Mouse (Mus musculus) spleen, adult 2 months (tissue): ENCODE data around the gene Dnajc13. TPM values are rescaled to one million over a fixed set of nuclear protein-coding genes. Genes with fewer than 3 reads are reported as not detected.

ENCODE experiments used
- DNase-seq, 2 experiments: peaks; one replicate each; pipeline versions ENCODE4 v3.0.0 to v3.0.0-alpha.2; 2012 to 2021; ENCODE audit warnings: low spot score in 2 of 2, low read depth in 1 of 2
- H3K27ac ChIP-seq: fragments of 200-500 bp; 2 replicates; pipeline ENCODE4 v1.5.1; 2012; ENCODE audit warnings: low read length, inconsistent platforms; ENCODE audit not compliant: insufficient read depth
- H3K27me3 ChIP-seq: fragments of 200-500 bp; 2 replicates; pipeline ENCODE4 v1.6.1; 2012; ENCODE audit warnings: mild to moderate bottlenecking, moderate library complexity, low read length, inconsistent platforms; ENCODE audit not compliant: control insufficient read depth, insufficient read depth
- H3K36me3 ChIP-seq: fragments of 200-500 bp; 2 replicates; pipeline ENCODE4 v1.6.1; 2012; ENCODE audit warnings: mild to moderate bottlenecking, low read length, inconsistent platforms; ENCODE audit not compliant: control insufficient read depth, insufficient read depth
- H3K4me1 ChIP-seq: fragments of 200-500 bp; 2 replicates; pipeline ENCODE4 v1.6.1; 2011; ENCODE audit warnings: inconsistent platforms; ENCODE audit not compliant: control insufficient read depth, insufficient read depth, insufficient read length
- H3K4me3 ChIP-seq: fragments of 200-500 bp; 2 replicates; pipeline ENCODE4 v1.5.1; 2011; ENCODE audit warnings: mild to moderate bottlenecking, inconsistent platforms; ENCODE audit not compliant: insufficient read depth, insufficient read length; ENCODE audit errors: extremely low read depth
- CTCF ChIP-seq: fragments of 200-500 bp; IDR thresholded peaks from 2 replicates; pipeline ENCODE4 v1.5.1; 2011; ENCODE audit warnings: mild to moderate bottlenecking, inconsistent platforms; ENCODE audit not compliant: insufficient read depth, insufficient read length, insufficient replicate concordance; ENCODE audit errors: extremely low read depth
- POLR2A ChIP-seq: fragments of 200-500 bp; IDR thresholded peaks from 2 replicates; pipeline ENCODE4 v1.6.1; 2011; ENCODE audit warnings: low read depth, low read length, inconsistent platforms
- WGBS: fragments of 180-500 bp; shearing (Covaris S2); methylation state at CpG from one replicate; pipeline ENCODE4 v1.1.7; 2018; 5-methylcytosine and 5-hydroxymethylcytosine counted together
- polyA plus RNA-seq: library from polyadenylated mRNA; depleted of rRNA; stranded (reverse); fragments of >200 nt; gene quantifications from 2 replicates; pipeline ENCODE4 v1.2.3, GENCODE M21; 2012

Gene Dnajc13
- polyA plus RNA-seq, 1 experiment = 32.8 TPM

GRCm38 (mm10) chr9:104189657-104190056 is 73.1 kb downstream of the Dnajc13 start:
- 96% methylated on average over 5 of the region's 5 CpGs for WGBS
- H3K36me3 ChIP-seq = peaks cover 33% of the 10 kb centered on the region
- TF ChIP-seq CTCF (no peak), POLR2A (no peak)
- no peaks in the 10 kb centered on the region for H3K4me1 ChIP-seq
- H3K27me3 ChIP-seq = no peaks in the 10 kb centered on the region
- no peak overlapping the region for H3K27ac ChIP-seq
- no peak overlapping the region for H3K4me3 ChIP-seq
- no peak for DNase-seq

DNA sequence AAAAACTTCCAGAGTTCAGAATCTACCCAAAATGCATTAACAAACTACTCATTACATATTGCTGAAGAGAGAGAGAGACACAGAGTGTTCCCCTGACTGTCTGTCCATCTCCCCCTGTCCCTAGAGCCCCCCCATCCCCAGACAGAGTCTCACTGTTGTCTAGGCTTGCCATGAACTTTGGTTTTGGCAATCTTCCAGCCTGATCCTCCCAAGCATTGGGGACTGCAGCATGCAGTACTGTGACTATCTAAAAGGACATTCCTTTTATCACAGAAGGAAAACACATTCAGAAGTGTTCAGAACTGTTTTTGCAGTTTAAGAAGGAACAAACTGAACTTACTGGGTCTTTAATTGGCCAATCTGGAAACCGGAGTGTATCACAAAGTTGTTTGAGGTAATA is 74.0 kb downstream of the Dnajc13 start:
- Histone ChIP-seq H3K4me3 (no peak overlapping the region), H3K4me1 (no peaks in the 10 kb centered on the region), H3K27me3 (no peaks in the 10 kb centered on the region), H3K36me3 (peaks cover 33% of the 10 kb centered on the region), H3K27ac (no peak overlapping the region)
- 87% methylated on average over 1 of the region's 1 CpGs for WGBS
- no peak for DNase-seq
- TF ChIP-seq CTCF (no peak), POLR2A (no peak)

GRCm38 (mm10) chr9:104187028-104187427 is 75.7 kb downstream of the Dnajc13 start:
- TF ChIP-seq POLR2A (no peak), CTCF (no peak)
- Histone ChIP-seq H3K4me1 (no peaks in the 10 kb centered on the region), H3K4me3 (no peak overlapping the region), H3K36me3 (peaks cover 42% of the 10 kb centered on the region), H3K27me3 (no peaks in the 10 kb centered on the region), H3K27ac (no peak overlapping the region)
- 98% methylated on average over 5 of the region's 5 CpGs for WGBS
- no peak for DNase-seq

DNA sequence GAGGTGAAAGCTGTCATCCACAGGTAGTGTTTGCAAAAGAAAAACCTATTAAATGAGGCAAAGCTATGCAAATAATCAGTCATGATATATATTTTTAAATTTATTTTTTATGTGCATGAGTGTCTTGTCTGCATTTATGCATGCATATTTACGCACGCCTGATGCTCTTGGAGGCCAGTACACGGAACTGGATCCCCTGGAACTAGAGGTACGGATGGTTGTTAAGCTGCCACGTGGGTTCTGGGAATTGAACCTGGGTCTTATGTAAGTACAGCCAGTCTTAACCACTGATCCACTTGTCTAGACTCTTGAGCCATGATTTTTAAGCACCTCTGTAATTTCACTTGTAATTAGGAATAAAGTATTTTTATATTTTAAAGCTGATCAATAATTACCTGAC is 79.5 kb downstream of the Dnajc13 start:
- no peak for DNase-seq
- Histone ChIP-seq H3K4me3 (no peak overlapping the region), H3K27me3 (no peaks in the 10 kb centered on the region), H3K27ac (no peak overlapping the region), H3K36me3 (peaks cover 43% of the 10 kb centered on the region), H3K4me1 (no peaks in the 10 kb centered on the region)
- TF ChIP-seq CTCF = no peak
- TF ChIP-seq POLR2A = no peak
- 98% methylated on average over 5 of the region's 5 CpGs for WGBS

GRCm38 (mm10) chr9:104182328-104182727 is 80.4 kb downstream of the Dnajc13 start:
- H3K27ac ChIP-seq = no peak overlapping the region

DNA sequence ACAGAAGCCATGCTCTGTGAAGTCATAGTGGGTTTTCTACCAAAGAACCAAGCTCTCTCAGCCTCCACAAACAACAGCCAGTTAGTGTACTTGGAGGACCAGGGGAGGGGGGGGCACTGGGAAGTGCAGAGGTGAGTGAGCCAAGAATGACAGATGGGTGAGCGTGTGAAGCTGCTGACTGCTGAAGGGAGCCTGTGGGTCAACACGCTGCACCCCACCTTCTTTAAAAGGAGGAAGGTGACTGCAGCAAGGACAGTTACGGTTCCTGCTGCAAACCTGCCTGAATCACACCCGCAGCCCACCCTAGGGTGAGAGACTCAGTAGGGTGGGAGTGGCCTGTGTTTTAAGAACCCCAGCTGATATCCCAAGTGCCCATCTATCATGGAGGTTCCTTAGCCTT is 81.1 kb downstream of the Dnajc13 start:
- Histone ChIP-seq H3K4me1 (no peaks in the 10 kb centered on the region), H3K27me3 (no peaks in the 10 kb centered on the region), H3K4me3 (no peak overlapping the region), H3K36me3 (peaks cover 44% of the 10 kb centered on the region), H3K27ac (no peak overlapping the region)
- TF ChIP-seq CTCF (no peak), POLR2A (no peak)
- 95% methylated on average over 4 of the region's 4 CpGs for WGBS
- DNase-seq = no peak

More at GRCm38 (mm10) chr9:104182328-104182727, 80.4 kb downstream of the Dnajc13 start:
- Histone ChIP-seq H3K4me1 (no peaks in the 10 kb centered on the region), H3K4me3 (no peak overlapping the region), H3K27me3 (no peaks in the 10 kb centered on the region), H3K36me3 (peaks cover 42% of the 10 kb centered on the region)
- TF ChIP-seq CTCF = no peak
- TF ChIP-seq POLR2A = no peak
- 94% methylated on average over 5 of the region's 5 CpGs for WGBS
- no peak for DNase-seq

- Histone ChIP-seq H3K27ac (no peak overlapping the region), H3K36me3 (peaks cover 53% of the 10 kb centered on the region), H3K4me1 (no peaks in the 10 kb centered on the region), H3K27me3 (no peaks in the 10 kb centered on the region), H3K4me3 (no peak overlapping the region)
- no peak for DNase-seq
- TF ChIP-seq CTCF (no peak), POLR2A (no peak)
- 95% methylated on average over 6 of the region's 6 CpGs for WGBS
Observed at GRCm38 (mm10) chr9:104180046-104180445, 82.7 kb downstream of the Dnajc13 start.
